Comparison of ENCODE assay signal across 9 mouse cellular contexts in genomic region chr5:147824021-147824605, GRCm38 (mm10).
"Had no signal": no experiment of that assay in that cellular context is flagged by ENCODE, and none has a peak within 500 bp of the region (broad histone marks: within the 10 kb centered on the region; RNA-seq: fewer than 3 reads in every experiment).

No protein-coding gene starts in this region.

- DNase-seq: gastrocnemius, adult 2 months; gastrocnemius, postnatal 10 days; gastrocnemius, postnatal 25 days; heart, adult 2 months; heart, postnatal 4 days; kidney, adult 2 months; kidney, adult 9 months; kidney, postnatal 4 days; liver, embryonic 13.5 days had no signal
